Mouse (Mus musculus) cortical plate, adult 2 months (tissue): ENCODE measurements at regions not wholly inside any gene's neighbourhood (a gene's known extent, or its start where the extent isn't known, plus 50 kb on each side); places are given as distances from the start of the nearest gene placed in this dataset.

ENCODE experiments used
- CTCF ChIP-seq: fragments of 200-500 bp; IDR thresholded peaks from 2 replicates; pipeline ENCODE4 v1.5.1; 2011; ENCODE audit warnings: mild to moderate bottlenecking, control low read depth, low read length; ENCODE audit not compliant: insufficient read depth; ENCODE audit errors: extremely low read depth
- POLR2A ChIP-seq: fragments of 200-500 bp; IDR thresholded peaks from 2 replicates; pipeline ENCODE4 v1.6.1; 2011; ENCODE audit warnings: mild to moderate bottlenecking, low read length, control low read depth; ENCODE audit not compliant: insufficient read depth; ENCODE audit errors: extremely low read depth

DNA sequence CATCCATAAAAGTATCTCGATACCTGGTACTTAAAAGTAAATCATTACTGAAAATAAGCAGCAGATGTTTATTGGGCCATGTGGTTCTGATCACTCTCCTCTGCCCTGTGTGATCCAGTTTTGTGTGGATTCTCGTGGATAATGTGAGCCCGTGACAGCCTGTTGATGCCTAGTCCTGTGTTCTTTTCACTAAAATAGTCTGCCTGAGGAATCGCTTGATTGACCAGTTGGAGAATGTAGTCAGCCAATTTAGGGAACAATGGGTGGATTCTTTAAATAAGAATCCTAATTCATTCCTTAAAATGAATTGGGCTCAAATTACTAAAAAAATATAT is 1358.7 kb upstream of the Adam24 start:
- no peak for TF ChIP-seq CTCF
- TF ChIP-seq POLR2A: no peak
